Mouse (Mus musculus): ENCODE results near the gene Gm11042. TPM values are rescaled to one million over a fixed set of nuclear protein-coding genes. Genes with fewer than 3 reads are reported as not detected.

Gm11042 gene
- total and polyA plus RNA-seq, 2 experiments from 2014 or later, result not detected

DNA sequence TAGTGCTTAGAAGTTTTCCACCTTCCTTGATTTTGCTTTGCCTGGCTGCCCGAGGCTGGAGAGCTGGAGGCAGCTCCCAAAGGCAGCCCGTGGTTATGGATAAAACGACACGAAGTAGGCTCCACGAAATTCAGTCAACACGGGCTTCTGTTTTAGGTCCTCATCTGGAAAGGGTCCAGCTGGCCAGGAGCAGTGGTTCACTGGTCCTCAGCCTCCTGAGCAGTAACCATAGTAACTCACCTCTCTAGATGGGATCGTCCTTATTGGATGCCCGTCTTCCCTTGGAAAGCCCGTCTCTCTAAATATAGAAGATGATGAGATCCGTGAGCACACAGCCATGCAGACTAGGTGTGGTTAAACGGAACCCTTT lies 31.5 kb downstream of the Gm11042 start:
- Histone ChIP-seq H3K4me2 (ENCODE audit: low read depth, low read length) (peak overlapping the region; percentile 71), H3K4me3 (ENCODE audit: low read depth, low read length) (peak overlapping the region; percentile 40), H3K27me3 (ENCODE audit: control insufficient read depth, insufficient read depth, low read length) (peaks cover 37% of the 10 kb centered on the region), H3K36me3 (replicated peaks; ENCODE audit: control insufficient read depth, insufficient read depth, low read length) (no peaks in the 10 kb centered on the region), H3K9ac (replicated peaks; ENCODE audit: low read depth, low read length) (no peak overlapping the region), H3K27ac (ENCODE audit: low read depth) (no peak overlapping the region), H3K9me3 (replicated peaks; ENCODE audit: control insufficient read depth, low read length) (no peaks in the 10 kb centered on the region), H3K4me1 (ENCODE audit: control insufficient read depth, insufficient read depth) (peaks cover 8% of the 10 kb centered on the region; the same call in 1 of the 2 replicates)
- 2% methylated on average over 11 of the region's 11 CpGs for WGBS
- ATAC-seq (ENCODE audit: insufficient read depth, low read depth) (no peak), DNase-seq (ENCODE audit: low spot score) (no peak)
- TF ChIP-seq CTCF (IDR thresholded peaks at IDR 0.05; ENCODE audit: low read depth), result no peak
- no peak for TF ChIP-seq EP300 (IDR thresholded peaks at IDR 0.05; ENCODE audit: low read depth)

DNA sequence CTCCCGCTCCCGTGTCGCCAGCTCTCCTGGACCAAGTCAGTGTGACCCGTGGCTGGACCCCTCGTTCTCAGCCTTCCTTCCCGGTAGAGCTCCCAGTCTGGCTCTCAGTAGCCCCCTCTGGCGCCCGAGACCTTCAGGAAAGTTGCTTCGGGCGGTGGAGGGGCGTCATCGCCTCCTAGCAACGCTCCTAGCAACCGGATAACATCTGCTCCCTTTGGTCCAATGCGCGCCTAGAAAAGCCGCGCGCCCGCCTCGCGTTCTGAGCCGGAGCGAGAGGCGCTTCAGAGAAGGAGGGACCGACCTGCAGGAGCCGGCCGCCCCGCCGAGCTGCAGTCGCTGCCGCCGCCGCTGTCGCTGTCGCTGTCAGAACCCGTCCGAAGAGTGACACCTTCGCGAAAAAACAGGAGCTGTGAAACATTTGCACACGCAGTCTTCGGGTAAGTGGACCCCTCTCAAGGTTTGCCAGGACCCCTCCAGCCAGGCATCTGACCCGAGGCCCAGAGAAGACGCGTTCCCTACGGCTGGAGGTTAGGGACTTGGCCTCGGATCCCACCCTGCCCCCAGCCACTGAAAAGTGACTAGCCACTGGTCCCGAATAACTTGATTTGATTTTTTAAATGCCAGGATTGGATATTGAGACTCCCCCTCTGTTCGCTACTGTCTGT lies 32.0 kb downstream of the Gm11042 start:
- TF ChIP-seq EP300 (IDR thresholded peaks at IDR 0.05; ENCODE audit: low read depth), result no peak
- TF ChIP-seq CTCF (IDR thresholded peaks at IDR 0.05; ENCODE audit: low read depth), result peak; percentile 53
- no peak overlapping the region for H3K27ac ChIP-seq (ENCODE audit: low read depth)
- H3K4me1 ChIP-seq (ENCODE audit: control insufficient read depth, insufficient read depth), result peaks cover 8% of the 10 kb centered on the region; the same call in 1 of the 2 replicates
- H3K36me3 ChIP-seq (replicated peaks; ENCODE audit: control insufficient read depth, insufficient read depth, low read length), result no peaks in the 10 kb centered on the region
- peak; percentile 84 for DNase-seq (ENCODE audit: low spot score)
- peak overlapping the region; percentile 40 for H3K4me3 ChIP-seq (ENCODE audit: low read depth, low read length)
- peaks cover 37% of the 10 kb centered on the region for H3K27me3 ChIP-seq (ENCODE audit: control insufficient read depth, insufficient read depth, low read length)
- H3K9ac ChIP-seq (replicated peaks; ENCODE audit: low read depth, low read length), result no peak overlapping the region
- WGBS, result 1% methylated on average over 49 of the region's 49 CpGs
- ATAC-seq (ENCODE audit: insufficient read depth, low read depth), result peak; percentile 94
- no peaks in the 10 kb centered on the region for H3K9me3 ChIP-seq (replicated peaks; ENCODE audit: control insufficient read depth, low read length)
- H3K4me2 ChIP-seq (ENCODE audit: low read depth, low read length), result peak overlapping the region; percentile 71

DNA sequence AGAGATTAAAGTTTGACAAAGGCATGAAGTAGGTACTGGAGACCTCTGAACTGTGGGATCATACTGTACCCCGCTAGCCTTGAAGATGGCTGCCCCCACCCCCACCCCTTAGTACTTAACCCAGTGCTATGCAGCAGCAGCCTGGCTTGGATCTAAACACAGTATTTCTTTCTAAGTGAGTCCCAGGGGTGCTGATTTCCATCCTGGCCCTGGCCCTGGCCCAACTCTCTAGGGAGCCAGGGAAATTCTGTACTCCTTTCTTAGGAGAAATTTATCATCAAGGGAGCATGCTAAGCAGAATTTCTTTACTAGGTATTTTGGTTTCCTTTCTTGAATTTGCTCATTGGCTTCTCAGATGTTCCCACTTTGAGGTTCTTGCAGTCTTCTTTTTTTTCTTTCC lies 33.3 kb downstream of the Gm11042 start:
- Histone ChIP-seq H3K36me3 (replicated peaks; ENCODE audit: control insufficient read depth, insufficient read depth, low read length) (no peaks in the 10 kb centered on the region), H3K4me1 (ENCODE audit: control insufficient read depth, insufficient read depth) (peaks cover 8% of the 10 kb centered on the region; the same call in 1 of the 2 replicates), H3K4me3 (ENCODE audit: low read depth, low read length) (no peak overlapping the region), H3K4me2 (ENCODE audit: low read depth, low read length) (no peak overlapping the region), H3K9ac (replicated peaks; ENCODE audit: low read depth, low read length) (no peak overlapping the region), H3K27ac (ENCODE audit: low read depth) (no peak overlapping the region), H3K27me3 (ENCODE audit: control insufficient read depth, insufficient read depth, low read length) (peaks cover 37% of the 10 kb centered on the region), H3K9me3 (replicated peaks; ENCODE audit: control insufficient read depth, low read length) (no peaks in the 10 kb centered on the region)
- DNase-seq (ENCODE audit: low spot score), result no peak
- 67% methylated on average over 1 of the region's 1 CpGs for whole genome bisulfite sequencing
- no peak for TF ChIP-seq CTCF (IDR thresholded peaks at IDR 0.05; ENCODE audit: low read depth)
- ATAC-seq (ENCODE audit: insufficient read depth, low read depth), result no peak

DNA sequence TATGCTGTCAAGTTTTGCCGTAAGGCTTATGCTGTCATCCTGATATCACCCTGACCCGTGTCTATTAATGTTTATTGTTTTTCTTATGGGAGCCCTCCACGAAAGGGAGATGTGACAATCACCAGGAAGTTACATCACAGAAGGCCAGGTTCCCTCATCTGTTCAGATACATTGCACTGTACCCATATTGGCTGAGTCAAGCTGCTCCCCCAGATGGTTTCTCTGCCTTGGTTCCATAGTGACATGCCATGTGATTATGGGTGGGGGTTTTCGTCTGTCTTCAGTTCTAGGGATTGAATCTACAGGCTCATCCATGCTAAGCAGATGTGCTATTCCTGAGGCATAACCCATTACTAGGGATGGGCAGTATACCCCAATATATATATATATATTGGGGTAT lies 34.8 kb downstream of the Gm11042 start:
- H3K27ac ChIP-seq (ENCODE audit: low read depth), result no peak overlapping the region
- no peak overlapping the region for H3K9ac ChIP-seq (replicated peaks; ENCODE audit: low read depth, low read length)
- no peak for ATAC-seq (ENCODE audit: insufficient read depth, low read depth)
- H3K36me3 ChIP-seq (replicated peaks; ENCODE audit: control insufficient read depth, insufficient read depth, low read length), result no peaks in the 10 kb centered on the region
- no peak for DNase-seq (ENCODE audit: low spot score)
- H3K4me2 ChIP-seq (ENCODE audit: low read depth, low read length), result no peak overlapping the region
- H3K9me3 ChIP-seq (replicated peaks; ENCODE audit: control insufficient read depth, low read length), result no peaks in the 10 kb centered on the region
- peaks cover 8% of the 10 kb centered on the region; the same call in 1 of the 2 replicates for H3K4me1 ChIP-seq (ENCODE audit: control insufficient read depth, insufficient read depth)
- WGBS, result 50% methylated on average over 4 of the region's 4 CpGs
- no peak overlapping the region for H3K4me3 ChIP-seq (ENCODE audit: low read depth, low read length)
- no peak for TF ChIP-seq CTCF (IDR thresholded peaks at IDR 0.05; ENCODE audit: low read depth)
- no peak for TF ChIP-seq EP300 (IDR thresholded peaks at IDR 0.05; ENCODE audit: low read depth)
- peaks cover 37% of the 10 kb centered on the region for H3K27me3 ChIP-seq (ENCODE audit: control insufficient read depth, insufficient read depth, low read length)

DNA sequence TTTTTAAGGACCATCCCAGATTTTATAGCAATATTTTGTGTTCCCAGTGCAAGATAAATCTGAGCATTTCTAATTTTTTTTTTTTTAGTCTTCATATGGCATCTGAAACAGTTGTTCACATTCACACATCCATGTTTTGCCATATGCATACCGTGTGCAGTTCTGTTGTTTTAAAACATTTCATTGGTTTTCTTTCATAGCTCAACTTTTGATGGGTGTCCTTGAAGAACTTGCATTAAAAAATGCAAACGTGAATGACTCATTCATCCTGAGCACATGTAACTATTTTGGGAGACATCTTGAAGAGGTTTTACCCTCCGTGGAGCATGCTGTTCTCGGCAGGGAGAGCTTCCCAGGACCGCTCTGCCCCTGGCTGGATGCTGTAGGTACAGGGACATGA lies 38.9 kb downstream of the Gm11042 start:
- no peak for ATAC-seq (ENCODE audit: insufficient read depth, low read depth)
- H3K9ac ChIP-seq (replicated peaks; ENCODE audit: low read depth, low read length), result no peak overlapping the region
- no peaks in the 10 kb centered on the region for H3K9me3 ChIP-seq (replicated peaks; ENCODE audit: control insufficient read depth, low read length)
- TF ChIP-seq EP300 (IDR thresholded peaks at IDR 0.05; ENCODE audit: low read depth) (no peak), CTCF (IDR thresholded peaks at IDR 0.05; ENCODE audit: low read depth) (no peak)
- H3K27ac ChIP-seq (ENCODE audit: low read depth), result no peak overlapping the region
- no peak for DNase-seq (ENCODE audit: low spot score)
- H3K4me3 ChIP-seq (ENCODE audit: low read depth, low read length), result no peak overlapping the region
- no peak overlapping the region for H3K4me2 ChIP-seq (ENCODE audit: low read depth, low read length)
- WGBS, result 49% methylated on average over 5 of the region's 5 CpGs
- H3K4me1 ChIP-seq (ENCODE audit: control insufficient read depth, insufficient read depth), result no peaks in the 10 kb centered on the region
- peaks cover 4% of the 10 kb centered on the region; the same call in 1 of the 2 replicates for H3K27me3 ChIP-seq (ENCODE audit: control insufficient read depth, insufficient read depth, low read length)
- H3K36me3 ChIP-seq (replicated peaks; ENCODE audit: control insufficient read depth, insufficient read depth, low read length), result no peaks in the 10 kb centered on the region

DNA sequence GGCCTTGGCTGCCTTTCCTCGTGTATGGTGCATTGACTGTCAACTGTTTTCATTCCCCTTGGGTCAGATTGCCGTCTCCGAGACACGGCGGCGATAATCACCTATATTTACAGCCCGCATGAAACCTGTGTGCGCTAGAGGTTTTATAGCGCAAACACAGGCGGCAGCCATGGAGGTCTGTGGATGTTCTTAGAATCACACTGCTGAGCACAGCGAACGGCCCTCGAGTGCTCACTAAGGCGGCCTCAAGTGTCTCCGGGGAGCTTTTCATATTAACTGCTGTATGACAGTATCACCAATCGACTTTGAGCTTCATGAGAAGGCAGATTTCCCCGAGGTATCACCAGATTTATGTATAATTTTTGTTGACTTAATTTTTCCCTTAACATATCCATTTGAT lies 43.6 kb downstream of the Gm11042 start:
- no peak for ATAC-seq (ENCODE audit: insufficient read depth, low read depth)
- WGBS, result 87% methylated on average over 17 of the region's 17 CpGs
- no peak overlapping the region for H3K9ac ChIP-seq (replicated peaks; ENCODE audit: low read depth, low read length)
- DNase-seq (ENCODE audit: low spot score), result no peak
- no peaks in the 10 kb centered on the region for H3K36me3 ChIP-seq (replicated peaks; ENCODE audit: control insufficient read depth, insufficient read depth, low read length)
- H3K4me1 ChIP-seq (ENCODE audit: control insufficient read depth, insufficient read depth), result no peaks in the 10 kb centered on the region
- H3K4me2 ChIP-seq (ENCODE audit: low read depth, low read length), result no peak overlapping the region
- H3K27ac ChIP-seq (ENCODE audit: low read depth), result no peak overlapping the region
- TF ChIP-seq CTCF (IDR thresholded peaks at IDR 0.05; ENCODE audit: low read depth), result no peak
- H3K27me3 ChIP-seq (ENCODE audit: control insufficient read depth, insufficient read depth, low read length), result no peaks in the 10 kb centered on the region
- H3K9me3 ChIP-seq (replicated peaks; ENCODE audit: control insufficient read depth, low read length), result no peaks in the 10 kb centered on the region
- H3K4me3 ChIP-seq (ENCODE audit: low read depth, low read length), result no peak overlapping the region

Data from heart, postnatal 0 days (tissue).